Mouse (Mus musculus): Measurements from ENCODE around the gene Camk1. TPM values are rescaled to one million over a fixed set of nuclear protein-coding genes. Genes with fewer than 3 reads are reported as not detected.

The Camk1 gene
- polyA plus RNA-seq, 1 experiment from 2014 or later: 79.2 TPM

- Histone ChIP-seq H3K27me3 (no peaks in the 10 kb centered on the region), H3K9me3 (no peaks in the 10 kb centered on the region), H3K9ac (replicated peaks) (peak overlapping the region; percentile 95), H3K4me2 (peak overlapping the region; percentile 94), H3K4me1 (replicated peaks) (peaks cover 21% of the 10 kb centered on the region), H3K36me3 (peaks cover 21% of the 10 kb centered on the region), H3K4me3 (replicated peaks) (peak overlapping the region; percentile 98), H3K27ac (peak overlapping the region; percentile 98)
- under 1% methylated on average over 50 of the region's 50 CpGs for WGBS
- peak; percentile 99 for ATAC-seq (ENCODE audit: insufficient number of reproducible peaks, insufficient read depth, low FRiP score, low TSS enrichment, low read depth)
Measured at GRCm38 (mm10) chr6:113306322-113306985, 37.3 kb downstream of the Camk1 start.

GRCm38 (mm10) chr6:113302258-113302657 lies 41.5 kb downstream of the Camk1 start:
- no peak for ATAC-seq (ENCODE audit: insufficient number of reproducible peaks, insufficient read depth, low FRiP score, low TSS enrichment, low read depth)
- Histone ChIP-seq H3K9me3 (no peaks in the 10 kb centered on the region), H3K36me3 (no peaks in the 10 kb centered on the region), H3K9ac (replicated peaks) (no peak overlapping the region), H3K27ac (no peak overlapping the region), H3K4me3 (replicated peaks) (no peak overlapping the region), H3K4me1 (replicated peaks) (peaks cover 10% of the 10 kb centered on the region), H3K27me3 (no peaks in the 10 kb centered on the region), H3K4me2 (no peak overlapping the region)
- 29% methylated on average over 3 of the region's 3 CpGs for WGBS

GRCm38 (mm10) chr6:113301350-113301749 lies 42.4 kb downstream of the Camk1 start:
- Histone ChIP-seq H3K9me3 (no peaks in the 10 kb centered on the region), H3K4me2 (no peak overlapping the region), H3K9ac (replicated peaks) (no peak overlapping the region), H3K27ac (no peak overlapping the region), H3K4me1 (replicated peaks) (peaks cover 10% of the 10 kb centered on the region), H3K4me3 (replicated peaks) (no peak overlapping the region), H3K27me3 (no peaks in the 10 kb centered on the region), H3K36me3 (no peaks in the 10 kb centered on the region)
- ATAC-seq (ENCODE audit: insufficient number of reproducible peaks, insufficient read depth, low FRiP score, low TSS enrichment, low read depth): no peak
- 82% methylated on average over 5 of the region's 5 CpGs for WGBS

GRCm38 (mm10) chr6:113296639-113297038 lies 47.1 kb downstream of the Camk1 start:
- H3K27me3 ChIP-seq: no peaks in the 10 kb centered on the region
- H3K9ac ChIP-seq (replicated peaks): no peak overlapping the region
- H3K36me3 ChIP-seq: no peaks in the 10 kb centered on the region
- H3K9me3 ChIP-seq: no peaks in the 10 kb centered on the region
- no peak overlapping the region for H3K4me2 ChIP-seq
- no peak overlapping the region for H3K27ac ChIP-seq
- H3K4me3 ChIP-seq (replicated peaks): no peak overlapping the region
- H3K4me1 ChIP-seq (replicated peaks): no peaks in the 10 kb centered on the region
- WGBS: 68% methylated on average over 4 of the region's 4 CpGs
- ATAC-seq (ENCODE audit: insufficient number of reproducible peaks, insufficient read depth, low FRiP score, low TSS enrichment, low read depth): no peak

- no peaks in the 10 kb centered on the region for H3K27me3 ChIP-seq
- no peak overlapping the region for H3K4me3 ChIP-seq (replicated peaks)
- no peak overlapping the region for H3K4me2 ChIP-seq
- no peaks in the 10 kb centered on the region for H3K9me3 ChIP-seq
- 85% methylated on average over 2 of the region's 2 CpGs for WGBS
- no peaks in the 10 kb centered on the region for H3K4me1 ChIP-seq (replicated peaks)
- H3K36me3 ChIP-seq: no peaks in the 10 kb centered on the region
- H3K9ac ChIP-seq (replicated peaks): no peak overlapping the region
- no peak for ATAC-seq (ENCODE audit: insufficient number of reproducible peaks, insufficient read depth, low FRiP score, low TSS enrichment, low read depth)
- no peak overlapping the region for H3K27ac ChIP-seq
Measured at GRCm38 (mm10) chr6:113296046-113296445, 47.7 kb downstream of the Camk1 start.

GRCm38 (mm10) chr6:113292938-113293337 lies 50.8 kb downstream of the Camk1 start:
- Histone ChIP-seq H3K9me3 (no peaks in the 10 kb centered on the region), H3K4me2 (no peak overlapping the region), H3K9ac (replicated peaks) (no peak overlapping the region), H3K4me3 (replicated peaks) (no peak overlapping the region), H3K27me3 (no peaks in the 10 kb centered on the region), H3K27ac (no peak overlapping the region), H3K4me1 (replicated peaks) (no peaks in the 10 kb centered on the region), H3K36me3 (no peaks in the 10 kb centered on the region)
- WGBS: 71% methylated on average over 5 of the region's 5 CpGs
- no peak for ATAC-seq (ENCODE audit: insufficient number of reproducible peaks, insufficient read depth, low FRiP score, low TSS enrichment, low read depth)

DNA sequence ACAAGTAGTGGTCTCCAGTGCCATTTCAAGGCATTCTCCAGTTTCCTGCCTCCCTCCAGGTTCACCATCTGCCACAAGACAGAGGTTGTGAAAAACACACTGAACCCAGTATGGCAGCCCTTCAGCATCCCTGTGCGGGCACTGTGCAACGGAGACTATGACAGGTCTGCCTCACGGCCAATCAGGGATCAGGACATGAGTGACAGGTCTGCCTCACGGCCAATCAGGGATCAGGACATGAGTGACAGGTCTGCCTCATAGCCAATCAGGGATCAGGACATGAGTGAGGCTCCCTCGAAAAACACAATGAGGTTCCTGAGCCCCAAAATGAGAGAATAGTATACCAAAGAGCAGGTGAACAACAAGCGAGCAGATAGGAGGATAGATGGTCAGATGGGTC lies 53.4 kb downstream of the Camk1 start:
- Histone ChIP-seq H3K4me1 (replicated peaks) (no peaks in the 10 kb centered on the region), H3K36me3 (no peaks in the 10 kb centered on the region)
- 71% methylated on average over 6 of the region's 6 CpGs for WGBS

DNA sequence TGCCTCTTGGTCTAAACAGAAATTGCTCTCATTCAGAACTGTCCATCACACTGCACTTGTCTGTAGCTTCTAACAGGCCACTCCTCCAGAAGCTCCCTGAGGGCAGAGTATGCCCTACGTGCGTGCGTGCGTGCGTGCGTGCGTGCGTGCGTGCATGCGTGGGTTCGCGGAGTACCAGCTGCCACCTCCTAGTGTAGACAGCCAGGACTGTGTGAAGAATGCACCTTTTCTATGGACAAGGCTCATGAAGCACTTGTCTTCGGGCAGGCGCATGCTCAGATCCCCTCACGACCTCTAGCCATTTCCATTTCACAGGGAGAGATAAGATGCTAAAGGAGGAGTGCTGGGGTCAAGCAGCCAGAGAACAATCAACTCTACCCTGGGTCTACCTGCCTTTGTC lies 54.4 kb downstream of the Camk1 start:
- Histone ChIP-seq H3K9me3 (no peaks in the 10 kb centered on the region), H3K36me3 (no peaks in the 10 kb centered on the region), H3K9ac (replicated peaks) (no peak overlapping the region), H3K4me3 (replicated peaks) (no peak overlapping the region), H3K4me1 (replicated peaks) (no peaks in the 10 kb centered on the region), H3K27ac (no peak overlapping the region), H3K27me3 (peaks cover 18% of the 10 kb centered on the region), H3K4me2 (no peak overlapping the region)
- WGBS: 91% methylated on average over 15 of the region's 15 CpGs
- no peak for ATAC-seq (ENCODE audit: insufficient number of reproducible peaks, insufficient read depth, low FRiP score, low TSS enrichment, low read depth)

More for the DNA sequence above, 53.4 kb downstream of the Camk1 start:
- Histone ChIP-seq H3K4me3 (replicated peaks) (no peak overlapping the region), H3K27ac (no peak overlapping the region), H3K9ac (replicated peaks) (no peak overlapping the region), H3K27me3 (peaks cover 8% of the 10 kb centered on the region; the same call in 1 of the 2 replicates), H3K4me2 (no peak overlapping the region), H3K9me3 (no peaks in the 10 kb centered on the region)
- ATAC-seq (ENCODE audit: insufficient number of reproducible peaks, insufficient read depth, low FRiP score, low TSS enrichment, low read depth): no peak

- H3K4me1 ChIP-seq (replicated peaks): peaks cover 10% of the 10 kb centered on the region
- H3K27me3 ChIP-seq: peaks cover 39% of the 10 kb centered on the region
- H3K9ac ChIP-seq (replicated peaks): no peak overlapping the region
- H3K36me3 ChIP-seq: no peaks in the 10 kb centered on the region
- WGBS: 61% methylated on average over 4 of the region's 4 CpGs
- no peaks in the 10 kb centered on the region for H3K9me3 ChIP-seq
- no peak for ATAC-seq (ENCODE audit: insufficient number of reproducible peaks, insufficient read depth, low FRiP score, low TSS enrichment, low read depth)
- no peak overlapping the region for H3K27ac ChIP-seq
- no peak overlapping the region for H3K4me2 ChIP-seq
- no peak overlapping the region for H3K4me3 ChIP-seq (replicated peaks)
Measured at GRCm38 (mm10) chr6:113287236-113287635, 56.5 kb downstream of the Camk1 start.

GRCm38 (mm10) chr6:113286316-113286715 lies 57.5 kb downstream of the Camk1 start:
- WGBS: 40% methylated on average over 1 of the region's 1 CpGs
- no peak overlapping the region for H3K4me2 ChIP-seq
- H3K9ac ChIP-seq (replicated peaks): no peak overlapping the region
- H3K36me3 ChIP-seq: no peaks in the 10 kb centered on the region
- no peaks in the 10 kb centered on the region for H3K9me3 ChIP-seq
- peaks cover 49% of the 10 kb centered on the region for H3K27me3 ChIP-seq
- H3K27ac ChIP-seq: no peak overlapping the region
- H3K4me1 ChIP-seq (replicated peaks): peaks cover 11% of the 10 kb centered on the region
- no peak overlapping the region for H3K4me3 ChIP-seq (replicated peaks)
- no peak for ATAC-seq (ENCODE audit: insufficient number of reproducible peaks, insufficient read depth, low FRiP score, low TSS enrichment, low read depth)

DNA sequence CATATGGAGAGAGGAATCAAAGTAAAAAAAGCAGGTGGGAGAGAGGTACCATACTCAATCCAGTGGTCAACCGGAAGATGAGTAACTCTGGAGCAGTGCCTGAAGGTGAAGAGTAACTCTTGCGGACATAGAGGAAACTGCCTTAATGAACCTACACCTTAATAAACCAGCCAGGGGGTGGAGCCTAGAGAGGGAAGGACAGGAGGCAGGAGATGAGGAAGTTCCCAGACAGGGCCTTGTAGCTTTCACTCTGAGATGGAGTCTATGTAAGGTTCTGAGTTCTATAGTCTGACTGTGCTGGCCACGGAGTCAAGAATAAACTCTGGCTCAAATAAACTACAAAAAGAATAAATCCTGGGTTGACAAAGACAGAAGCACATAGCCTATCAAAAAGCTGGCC lies 58.9 kb downstream of the Camk1 start:
- 77% methylated on average over 3 of the region's 3 CpGs for WGBS
- no peak overlapping the region for H3K4me3 ChIP-seq (replicated peaks)
- H3K36me3 ChIP-seq: peaks cover 4% of the 10 kb centered on the region; the same call in 1 of the 2 replicates
- no peak for ATAC-seq (ENCODE audit: insufficient number of reproducible peaks, insufficient read depth, low FRiP score, low TSS enrichment, low read depth)
- peaks cover 51% of the 10 kb centered on the region for H3K27me3 ChIP-seq
- no peak overlapping the region for H3K4me2 ChIP-seq
- no peak overlapping the region for H3K9ac ChIP-seq (replicated peaks)
- peaks cover 11% of the 10 kb centered on the region for H3K4me1 ChIP-seq (replicated peaks)
- H3K9me3 ChIP-seq: no peaks in the 10 kb centered on the region
- no peak overlapping the region for H3K27ac ChIP-seq
